Mouse (Mus musculus) embryonic facial prominence, embryonic 12.5 days (tissue): ENCODE measurements around the gene Large1. TPM values are rescaled to one million over a fixed set of nuclear protein-coding genes. Genes with fewer than 3 reads are reported as not detected.
"Not testable (repeated sequence)": the region's sequence is repeated elsewhere in the genome, so short reads cannot be mapped to it uniquely, and the experiment has no call there.

ENCODE experiments used
- ATAC-seq: fragments of 200-750 bp; cut with Nextera tagmentation; 2 replicates; pipeline ENCODE4 v1.8.0; 2017; ENCODE audit not compliant: insufficient number of reproducible peaks, insufficient read depth, low FRiP score, low TSS enrichment
- H3K27ac ChIP-seq: fragments of 300-500 bp; sonication (generic); 2 replicates; pipeline ENCODE4 v1.5.1; 2016; ENCODE audit warnings: mild to moderate bottlenecking
- H3K27me3 ChIP-seq: fragments of 300-500 bp; sonication (generic); 2 replicates; pipeline ENCODE4 v1.6.1; 2016; ENCODE audit warnings: mild to moderate bottlenecking, moderate library complexity
- H3K36me3 ChIP-seq: fragments of 300-500 bp; sonication (generic); 2 replicates; pipeline ENCODE4 v1.6.1; 2016; ENCODE audit warnings: mild to moderate bottlenecking
- H3K4me1 ChIP-seq: fragments of 300-500 bp; sonication (generic); 2 replicates; pipeline ENCODE4 v1.6.1; 2016
- H3K4me2 ChIP-seq: fragments of 300-500 bp; sonication (generic); replicated peaks from 2 replicates; pipeline ENCODE4 v1.6.1; 2016; ENCODE audit warnings: mild to moderate bottlenecking, moderate library complexity
- H3K4me3 ChIP-seq: fragments of 300-500 bp; sonication (generic); 2 replicates; pipeline ENCODE4 v1.5.1; 2016; ENCODE audit warnings: mild to moderate bottlenecking
- H3K9ac ChIP-seq: fragments of 300-500 bp; sonication (generic); 2 replicates; pipeline ENCODE4 v1.6.1; 2016; ENCODE audit warnings: mild to moderate bottlenecking, moderate library complexity
- H3K9me3 ChIP-seq: fragments of 300-500 bp; sonication (generic); 2 replicates; pipeline ENCODE4 v1.6.1; 2016; ENCODE audit warnings: mild to moderate bottlenecking, moderate library complexity
- WGBS: fragments of 180-500 bp; shearing (Covaris S2); methylation state at CpG from one replicate; pipeline ENCODE4 v1.1.7; 2016; 5-methylcytosine and 5-hydroxymethylcytosine counted together
- polyA plus RNA-seq: library from polyadenylated mRNA; unstranded; fragments of >200 nt; fragmentation: Nextera tagmentation; extraction: Ambion mirVana; gene quantifications from 2 replicates; pipeline ENCODE4 v1.2.1, GENCODE M21; 2016

The Large1 gene
- polyA plus RNA-seq, 1 experiment from 2014 or later: 10.9 TPM

DNA sequence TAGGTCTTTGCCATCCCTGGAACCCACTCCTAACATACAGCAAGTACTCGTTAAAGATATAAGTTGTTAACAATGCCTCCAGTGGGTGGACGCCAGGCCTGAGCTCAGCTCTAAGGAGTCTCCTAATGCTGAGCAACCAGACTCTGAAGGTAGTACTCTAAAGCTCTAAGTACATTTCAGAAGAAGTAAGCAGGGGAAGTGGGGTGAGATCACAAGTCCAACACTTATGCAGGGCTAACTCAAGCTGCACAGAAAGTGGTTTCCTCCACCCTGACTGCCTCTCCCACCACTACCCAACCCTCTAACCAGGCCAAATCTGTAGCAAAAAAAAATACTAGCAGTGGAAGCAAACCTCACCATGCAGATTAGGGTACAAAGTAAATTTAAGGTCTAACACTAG is 61.7 kb downstream of the Large1 start:
- no peak overlapping the region for H3K9ac ChIP-seq
- no peaks in the 10 kb centered on the region for H3K36me3 ChIP-seq
- 86% methylated on average over 2 of the region's 2 CpGs for WGBS
- no peaks in the 10 kb centered on the region for H3K4me1 ChIP-seq
- no peaks in the 10 kb centered on the region for H3K9me3 ChIP-seq
- H3K4me3 ChIP-seq: no peak overlapping the region
- no peak for ATAC-seq
- H3K27me3 ChIP-seq: no peaks in the 10 kb centered on the region
- no peak overlapping the region for H3K4me2 ChIP-seq
- H3K27ac ChIP-seq: no peak overlapping the region

DNA sequence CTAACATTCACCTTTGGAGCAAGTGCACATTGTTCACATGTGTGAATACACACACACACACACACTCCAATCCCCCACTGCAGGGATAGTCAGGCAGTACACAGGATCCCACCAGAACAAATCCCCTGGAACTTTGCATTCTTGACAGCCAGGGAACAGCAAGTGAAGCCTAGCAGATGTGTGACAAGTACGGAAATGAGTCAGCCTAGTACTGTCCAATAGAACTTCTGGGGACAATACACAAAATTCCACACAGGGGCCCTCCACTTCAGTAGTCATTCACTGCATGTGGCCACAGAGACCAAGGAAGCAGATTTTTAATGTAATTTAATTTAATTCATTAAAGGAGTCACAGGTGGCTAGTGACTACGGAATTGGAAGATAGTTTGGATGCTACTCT is 62.7 kb downstream of the Large1 start:
- H3K4me1 ChIP-seq: no peaks in the 10 kb centered on the region
- no peak overlapping the region for H3K4me3 ChIP-seq
- ATAC-seq: no peak
- no peaks in the 10 kb centered on the region for H3K27me3 ChIP-seq
- H3K27ac ChIP-seq: no peak overlapping the region
- H3K36me3 ChIP-seq: no peaks in the 10 kb centered on the region
- no peak overlapping the region for H3K9ac ChIP-seq
- WGBS: 81% methylated on average over 2 of the region's 2 CpGs
- H3K9me3 ChIP-seq: no peaks in the 10 kb centered on the region
- H3K4me2 ChIP-seq: no peak overlapping the region

DNA sequence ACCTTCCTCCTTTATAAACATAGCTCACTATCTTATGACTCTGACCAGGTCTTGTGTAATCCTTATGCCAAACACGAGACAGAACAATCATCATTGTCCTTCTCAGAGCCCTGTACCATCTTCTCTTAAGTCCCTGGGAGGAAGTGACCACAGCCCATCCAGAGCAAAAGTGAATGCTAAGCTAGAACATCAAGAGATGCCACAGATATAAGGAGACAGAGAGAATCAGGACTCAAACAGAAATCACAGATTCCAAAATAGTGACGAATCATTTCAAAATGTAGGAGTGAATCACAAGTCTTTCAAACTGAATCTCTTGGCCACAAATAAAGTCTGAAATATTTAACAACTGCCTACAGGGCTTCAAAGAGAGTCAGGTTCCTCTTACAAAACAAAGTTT is 63.5 kb downstream of the Large1 start:
- no peaks in the 10 kb centered on the region for H3K9me3 ChIP-seq
- no peak overlapping the region for H3K4me2 ChIP-seq
- no peak for ATAC-seq
- no peaks in the 10 kb centered on the region for H3K4me1 ChIP-seq
- 88% methylated on average over 2 of the region's 2 CpGs for WGBS
- H3K36me3 ChIP-seq: no peaks in the 10 kb centered on the region
- no peak overlapping the region for H3K4me3 ChIP-seq
- no peak overlapping the region for H3K27ac ChIP-seq
- H3K27me3 ChIP-seq: no peaks in the 10 kb centered on the region
- H3K9ac ChIP-seq: no peak overlapping the region

DNA sequence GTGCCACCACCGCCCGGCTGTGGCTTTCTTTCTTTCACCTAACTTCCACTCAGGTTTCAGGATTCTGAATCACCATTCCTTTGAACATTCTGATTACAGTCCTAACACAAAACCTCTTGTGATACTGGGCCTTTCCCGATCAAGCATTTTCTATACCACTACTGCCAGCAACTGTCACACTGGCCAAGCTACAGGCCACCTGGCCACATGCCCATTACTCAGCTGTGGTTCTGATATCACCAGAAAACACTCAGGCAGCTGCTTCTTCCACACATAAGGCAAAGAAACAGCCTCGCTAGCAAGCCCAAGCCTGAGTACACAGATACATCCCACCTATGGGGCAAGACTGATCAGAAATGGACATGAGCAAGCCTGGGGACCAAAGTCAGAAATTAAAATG is 71.3 kb downstream of the Large1 start:
- H3K9me3 ChIP-seq: no peaks in the 10 kb centered on the region
- H3K27me3 ChIP-seq: no peaks in the 10 kb centered on the region
- H3K4me1 ChIP-seq: no peaks in the 10 kb centered on the region
- no peak overlapping the region for H3K9ac ChIP-seq
- H3K4me2 ChIP-seq: no peak overlapping the region
- no peak for ATAC-seq
- no peak overlapping the region for H3K27ac ChIP-seq
- no peaks in the 10 kb centered on the region for H3K36me3 ChIP-seq
- H3K4me3 ChIP-seq: no peak overlapping the region
- 92% methylated on average over 4 of the region's 4 CpGs for WGBS

DNA sequence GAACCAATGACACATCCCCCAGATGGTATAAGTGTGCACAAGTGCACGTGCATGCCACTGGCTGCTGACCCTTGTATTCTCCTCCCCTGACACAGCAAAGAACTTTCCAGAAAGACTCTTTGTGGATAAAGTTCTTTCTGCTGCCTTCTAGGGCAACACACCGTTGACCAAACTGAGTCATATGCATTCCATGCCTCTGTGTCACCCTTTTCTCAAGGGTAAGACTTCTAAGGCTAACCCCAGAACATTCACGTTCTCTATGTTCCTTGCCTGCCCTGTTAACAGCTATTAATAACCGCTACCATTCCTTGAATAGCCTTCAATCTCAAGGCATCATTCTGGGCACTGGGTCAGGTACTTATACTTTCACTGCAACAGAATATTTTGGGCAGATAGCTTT is 77.3 kb downstream of the Large1 start:
- Histone ChIP-seq H3K4me3 (no peak overlapping the region), H3K9ac (no peak overlapping the region), H3K4me2 (no peak overlapping the region), H3K27ac (no peak overlapping the region), H3K4me1 (no peaks in the 10 kb centered on the region), H3K9me3 (no peaks in the 10 kb centered on the region), H3K27me3 (no peaks in the 10 kb centered on the region), H3K36me3 (no peaks in the 10 kb centered on the region)
- no peak for ATAC-seq
- WGBS: 89% methylated on average over 4 of the region's 4 CpGs

DNA sequence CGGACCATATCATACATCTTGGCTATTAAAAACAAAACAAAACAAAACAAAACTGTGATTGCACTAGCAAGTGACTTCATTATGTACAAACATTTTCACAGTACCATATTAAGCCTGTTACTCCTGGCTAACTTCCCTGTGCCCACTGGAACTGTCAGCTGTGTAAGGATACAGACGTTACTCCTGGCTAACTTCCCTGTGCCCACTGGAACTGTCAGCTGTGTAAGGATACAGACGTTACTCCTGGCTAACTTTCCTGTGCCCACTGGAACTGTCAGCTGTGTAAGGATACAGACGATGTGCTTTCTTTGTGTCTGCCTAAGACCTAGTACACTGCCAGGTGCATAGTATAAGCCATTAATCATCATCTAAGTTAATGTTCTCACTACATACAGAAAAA is 77.9 kb downstream of the Large1 start:
- WGBS: 83% methylated on average over 4 of the region's 4 CpGs
- not testable (repeated sequence) for H3K9ac ChIP-seq, H3K27me3 ChIP-seq, H3K27ac ChIP-seq, H3K9me3 ChIP-seq, H3K36me3 ChIP-seq, ATAC-seq, H3K4me3 ChIP-seq, H3K4me1 ChIP-seq, H3K4me2 ChIP-seq

DNA sequence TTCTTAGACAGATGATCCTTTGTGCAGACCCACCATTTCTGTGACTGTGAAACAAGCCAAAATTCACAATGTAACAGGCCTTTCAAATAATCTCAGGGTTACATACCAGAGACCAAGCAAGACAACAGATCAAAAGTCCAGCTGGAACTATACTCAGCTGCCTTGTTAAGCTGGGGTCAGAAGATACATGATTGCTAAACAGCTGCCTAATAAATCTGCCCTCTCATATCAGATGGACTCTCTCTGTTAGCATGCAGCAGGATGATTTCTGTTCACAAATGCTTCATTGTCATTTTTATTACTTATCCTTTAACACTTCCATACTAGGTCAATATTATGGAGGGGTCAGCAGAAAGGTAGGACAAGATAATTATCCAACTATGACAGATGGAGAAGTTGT is 80.2 kb downstream of the Large1 start:
- no peak for ATAC-seq
- Histone ChIP-seq H3K36me3 (no peaks in the 10 kb centered on the region), H3K27me3 (no peaks in the 10 kb centered on the region), H3K4me2 (no peak overlapping the region), H3K27ac (no peak overlapping the region), H3K9me3 (no peaks in the 10 kb centered on the region), H3K9ac (no peak overlapping the region), H3K4me1 (no peaks in the 10 kb centered on the region), H3K4me3 (no peak overlapping the region)

DNA sequence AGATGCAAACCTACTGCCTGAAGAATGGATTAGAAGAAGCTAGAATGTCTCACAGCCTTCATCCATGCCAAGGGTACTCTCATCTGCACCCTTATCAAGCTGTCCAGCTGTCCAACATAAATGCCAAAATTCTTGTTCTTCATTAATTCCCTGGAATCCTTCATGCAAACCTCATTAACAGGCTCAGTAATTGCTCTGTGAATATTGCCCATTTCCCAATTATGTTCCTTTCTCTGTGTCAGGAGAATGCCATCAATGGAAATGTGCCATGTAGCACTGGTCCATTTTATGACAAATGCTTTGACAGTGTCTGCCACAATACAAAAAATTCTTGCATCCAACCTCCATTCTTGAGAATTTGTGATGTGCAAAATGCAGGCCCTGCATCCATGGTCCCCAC is 82.3 kb downstream of the Large1 start:
- H3K27ac ChIP-seq: no peak overlapping the region
- H3K9me3 ChIP-seq: no peaks in the 10 kb centered on the region
- ATAC-seq: no peak
- H3K36me3 ChIP-seq: no peaks in the 10 kb centered on the region
- no peak overlapping the region for H3K9ac ChIP-seq
- H3K4me3 ChIP-seq: no peak overlapping the region
- H3K4me2 ChIP-seq: no peak overlapping the region
- no peaks in the 10 kb centered on the region for H3K27me3 ChIP-seq
- H3K4me1 ChIP-seq: no peaks in the 10 kb centered on the region

DNA sequence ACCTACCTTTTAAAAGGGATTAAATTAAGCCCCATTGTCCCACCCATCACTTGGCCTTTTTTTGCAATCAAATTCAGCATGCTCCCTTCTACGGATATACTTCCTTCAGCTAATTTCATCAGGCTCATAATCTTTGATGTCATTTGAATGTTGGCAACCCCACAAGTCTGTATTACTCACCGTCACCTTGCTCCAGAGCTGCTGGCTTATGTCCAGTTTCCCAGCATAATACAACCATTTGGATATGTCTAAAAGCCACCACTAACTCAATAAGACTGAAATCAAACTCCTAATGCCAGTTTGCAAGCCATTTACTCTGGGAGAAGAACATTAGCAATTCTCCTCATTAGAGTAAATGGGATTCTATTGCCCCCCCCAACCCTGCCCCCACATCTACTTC is 95.4 kb downstream of the Large1 start:
- no peak overlapping the region for H3K4me2 ChIP-seq
- H3K4me3 ChIP-seq: no peak overlapping the region
- H3K9ac ChIP-seq: no peak overlapping the region
- H3K9me3 ChIP-seq: 0 out of 2 replicates have a peak, but pooled peaks cover 2% of the 10 kb centered on the region
- WGBS: 77% methylated on average over 2 of the region's 2 CpGs
- no peak overlapping the region for H3K27ac ChIP-seq
- no peaks in the 10 kb centered on the region for H3K36me3 ChIP-seq
- no peaks in the 10 kb centered on the region for H3K27me3 ChIP-seq
- H3K4me1 ChIP-seq: no peaks in the 10 kb centered on the region
- ATAC-seq: no peak

DNA sequence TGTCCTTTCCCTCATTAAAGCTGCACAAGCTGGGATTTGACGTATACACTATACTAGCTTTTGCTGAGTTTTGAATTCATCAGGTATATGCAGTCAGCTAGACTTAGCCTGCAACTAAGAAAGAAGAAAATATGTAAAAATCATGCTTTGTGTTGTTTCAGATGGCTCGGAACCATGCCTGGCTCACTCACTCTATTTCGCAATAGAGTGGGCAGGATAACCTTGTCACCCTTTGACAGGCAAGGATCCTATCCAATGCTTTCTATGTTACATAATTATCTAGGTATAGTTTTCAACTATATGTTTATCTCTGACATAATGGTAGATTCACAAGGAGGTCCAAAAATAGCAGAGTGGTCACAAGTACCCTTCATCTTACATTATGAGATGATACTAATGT is 109.2 kb downstream of the Large1 start:
- no peaks in the 10 kb centered on the region for H3K27me3 ChIP-seq
- no peak overlapping the region for H3K27ac ChIP-seq
- no peak for ATAC-seq
- H3K4me3 ChIP-seq: no peak overlapping the region
- no peaks in the 10 kb centered on the region for H3K36me3 ChIP-seq
- no peaks in the 10 kb centered on the region for H3K4me1 ChIP-seq
- no peak overlapping the region for H3K9ac ChIP-seq
- 0 out of 2 replicates have a peak, but pooled peaks cover 3% of the 10 kb centered on the region for H3K9me3 ChIP-seq
- WGBS: 91% methylated on average over 3 of the region's 3 CpGs
- H3K4me2 ChIP-seq: no peak overlapping the region

DNA sequence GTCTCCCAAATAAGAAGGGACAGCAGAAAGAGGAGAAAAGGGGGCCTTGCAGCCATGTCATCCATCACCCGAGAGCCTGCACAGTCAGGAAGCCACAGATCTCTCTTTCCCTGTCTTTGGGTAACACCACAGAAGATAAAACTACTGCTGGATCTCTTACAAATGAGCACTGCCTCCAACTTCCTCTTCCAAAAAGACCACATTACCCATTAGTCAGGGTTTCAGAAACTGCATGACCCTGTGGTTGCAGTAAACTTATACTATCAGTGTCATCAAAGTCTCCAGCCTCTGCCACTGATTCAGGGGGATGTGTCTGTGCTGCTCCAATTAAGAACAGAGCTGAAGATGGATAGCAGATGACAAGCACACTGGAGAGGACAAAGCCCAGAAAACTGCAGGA is 111.3 kb downstream of the Large1 start:
- 82% methylated on average over 1 of the region's 1 CpGs for WGBS
- 0 out of 2 replicates have a peak, but pooled peaks cover 3% of the 10 kb centered on the region for H3K9me3 ChIP-seq

DNA sequence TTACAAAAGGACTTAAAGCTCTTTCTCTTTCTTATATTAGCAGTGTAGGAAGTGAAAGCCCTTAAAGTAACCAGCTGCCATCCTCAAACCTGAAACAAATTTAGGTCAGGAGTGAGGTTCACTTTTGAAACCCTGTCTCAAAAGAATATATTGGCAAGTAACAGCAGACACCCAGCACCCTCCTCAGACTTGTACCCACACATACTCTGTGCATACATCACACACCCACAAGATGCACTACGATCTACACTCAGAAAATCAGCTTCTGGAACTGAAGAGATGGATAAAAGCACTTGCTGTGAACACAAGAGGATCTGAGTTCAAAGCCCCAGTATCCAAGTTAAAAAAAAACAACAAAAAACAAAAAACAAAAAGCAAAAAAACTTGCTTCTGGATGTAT is 119.1 kb downstream of the Large1 start:
- Histone ChIP-seq H3K4me1 (no peaks in the 10 kb centered on the region), H3K9ac (no peak overlapping the region), H3K27me3 (no peaks in the 10 kb centered on the region), H3K4me3 (no peak overlapping the region), H3K4me2 (no peak overlapping the region), H3K9me3 (no peaks in the 10 kb centered on the region), H3K27ac (no peak overlapping the region), H3K36me3 (no peaks in the 10 kb centered on the region)
- ATAC-seq: no peak
- WGBS: 92% methylated on average over 1 of the region's 1 CpGs

More for the DNA sequence above, 111.3 kb downstream of the Large1 start:
- no peak overlapping the region for H3K9ac ChIP-seq
- H3K27ac ChIP-seq: no peak overlapping the region
- no peaks in the 10 kb centered on the region for H3K27me3 ChIP-seq
- no peak for ATAC-seq
- H3K36me3 ChIP-seq: no peaks in the 10 kb centered on the region
- no peak overlapping the region for H3K4me3 ChIP-seq
- no peaks in the 10 kb centered on the region for H3K4me1 ChIP-seq
- no peak overlapping the region for H3K4me2 ChIP-seq

DNA sequence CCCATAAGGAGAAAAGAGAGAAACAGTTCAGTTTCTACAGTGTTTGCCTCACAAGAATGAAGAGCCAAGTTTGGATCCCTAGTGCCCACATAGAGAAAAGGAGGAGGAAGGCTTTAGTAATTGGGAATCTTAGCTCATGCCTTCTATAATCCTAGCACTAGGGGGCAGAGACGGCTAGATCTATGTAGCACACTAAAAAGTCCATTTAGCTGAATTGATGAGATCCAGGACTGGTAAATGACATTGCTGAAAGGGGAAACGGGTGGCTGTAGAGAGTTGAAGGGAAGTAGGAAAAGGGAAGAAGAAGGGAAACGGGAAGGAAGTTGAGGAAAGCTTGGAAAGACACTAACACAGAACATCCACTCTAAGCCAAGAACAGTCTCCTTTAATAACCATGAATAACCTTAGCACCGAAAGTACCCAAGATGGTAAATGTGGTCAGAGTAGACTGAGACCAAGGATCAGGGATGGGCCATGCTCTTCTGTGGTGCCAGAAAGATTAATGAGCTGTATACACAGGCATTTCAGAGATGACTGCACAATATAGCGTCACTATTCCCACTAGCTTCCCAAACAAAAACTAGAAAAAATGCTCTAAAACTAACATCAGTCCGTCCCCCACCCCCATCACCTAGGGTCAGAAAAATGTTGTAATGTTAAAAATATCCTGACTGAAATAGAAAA is 119.8 kb downstream of the Large1 start:
- no peaks in the 10 kb centered on the region for H3K36me3 ChIP-seq
- 54% methylated on average over 6 of the region's 6 CpGs for WGBS

More for the DNA sequence above, 119.8 kb downstream of the Large1 start:
- H3K4me1 ChIP-seq: no peaks in the 10 kb centered on the region
- ATAC-seq: no peak
- no peak overlapping the region for H3K27ac ChIP-seq
- no peak overlapping the region for H3K9ac ChIP-seq
- H3K4me2 ChIP-seq: no peak overlapping the region
- H3K4me3 ChIP-seq: no peak overlapping the region
- H3K27me3 ChIP-seq: no peaks in the 10 kb centered on the region
- no peaks in the 10 kb centered on the region for H3K9me3 ChIP-seq
